8 mouse cellular contexts compared by ENCODE assay signal in genomic region chr5:91074450-91074950, GRCm38 (mm10). TPM values are rescaled to one million over a fixed set of nuclear protein-coding genes. Genes with fewer than 3 reads are reported as not detected.
DNase-seq lines count a peak whose midpoint lies in the region; ATAC-seq lines count a peak whose summit lies in the region.

Gene Ereg, plus strand, starts transcription at chr5:91074622.

- WGBS in embryonic facial prominence, embryonic 11.5 days, result under 1% methylated on average over 25 of the region's 25 CpGs
- WGBS in hindbrain, embryonic 13.5 days, result 1% methylated on average over 25 of the region's 25 CpGs

- H3K9me3 ChIP-seq in embryonic facial prominence, embryonic 11.5 days (replicated peaks; ENCODE audit: control insufficient read depth, low read length), result no peaks in the 10 kb centered on the region
- H3K9me3 ChIP-seq in hindbrain, embryonic 13.5 days, result no peaks in the 10 kb centered on the region

- DNase-seq in ovary, postnatal 36 days (ENCODE audit: low spot score), result peak; percentile 49
- no peak for DNase-seq in ovary, postnatal 14 days (ENCODE audit: low spot score)
- DNase-seq in embryonic facial prominence, embryonic 11.5 days (ENCODE audit: low spot score), result peak; percentile 68
- peak; percentile 16 to 23 for DNase-seq in lung, postnatal 4 days
- DNase-seq in MN1 (ENCODE audit: low spot score), result no peak
- no peak for DNase-seq in frontal cortex, postnatal 14 days (ENCODE audit: low spot score in 2 of 2)

- no peaks in the 10 kb centered on the region for H3K4me1 ChIP-seq in embryonic facial prominence, embryonic 11.5 days (ENCODE audit: control insufficient read depth, insufficient read depth, low read length)
- H3K4me1 ChIP-seq in hindbrain, embryonic 13.5 days (replicated peaks), result peaks cover 8% of the 10 kb centered on the region

- peaks cover 3% of the 10 kb centered on the region for H3K27me3 ChIP-seq in embryonic facial prominence, embryonic 11.5 days (ENCODE audit: control insufficient read depth, insufficient read depth, low read length)
- peaks cover 23% of the 10 kb centered on the region for H3K27me3 ChIP-seq in hindbrain, embryonic 13.5 days

- ATAC-seq in embryonic facial prominence, embryonic 11.5 days (replicated peaks; ENCODE audit: insufficient number of reproducible peaks, low FRiP score, low TSS enrichment, low read depth), result peak; percentile 75; the same call in 1 of the 2 replicates
- peak; percentile 63 for ATAC-seq in hindbrain, embryonic 13.5 days (ENCODE audit: low FRiP score)
- no peak for ATAC-seq in megakaryocyte-erythroid progenitor cell, adult 5-6 weeks (replicated peaks; ENCODE audit: low FRiP score, low TSS enrichment, poor library complexity, severe bottlenecking)

- H3K36me3 ChIP-seq in embryonic facial prominence, embryonic 11.5 days (replicated peaks; ENCODE audit: control insufficient read depth, insufficient read depth, low read depth, low read length), result no peaks in the 10 kb centered on the region
- no peaks in the 10 kb centered on the region for H3K36me3 ChIP-seq in hindbrain, embryonic 13.5 days

- H3K4me2 ChIP-seq in embryonic facial prominence, embryonic 11.5 days (ENCODE audit: low read depth, low read length), result peak within 1 kb of the TSS; percentile 51
- H3K4me2 ChIP-seq in hindbrain, embryonic 13.5 days, result peak within 1 kb of the TSS; percentile 60

- H3K27ac ChIP-seq in embryonic facial prominence, embryonic 11.5 days (replicated peaks; ENCODE audit: low read depth, low read length), result no peak within 1 kb of the TSS
- no peak within 1 kb of the TSS for H3K27ac ChIP-seq in hindbrain, embryonic 13.5 days

- H3K4me3 ChIP-seq in embryonic facial prominence, embryonic 11.5 days (ENCODE audit: low read depth, low read length), result peak within 1 kb of the TSS; percentile 24
- peak within 1 kb of the TSS; percentile 35 for H3K4me3 ChIP-seq in hindbrain, embryonic 13.5 days

- peak within 1 kb of the TSS; percentile 19; the same call in 1 of the 2 replicates for H3K9ac ChIP-seq in embryonic facial prominence, embryonic 11.5 days (replicated peaks; ENCODE audit: low read length)
- peak within 1 kb of the TSS; percentile 58; the same call in 1 of the 2 replicates for H3K9ac ChIP-seq in hindbrain, embryonic 13.5 days

RNA-seq across cellular contexts. Expression of gene Ereg, which starts in this region (rescaled TPM):
- polyA plus RNA-seq in embryonic facial prominence, embryonic 11.5 days (2014; fragmentation: Nextera tagmentation; extraction: Ambion mirVana), result 0.08 TPM in 1 of 2 replicates, not detected in the other
- not detected in 2 replicates for polyA plus RNA-seq in hindbrain, embryonic 13.5 days (2015; fragmentation: Nextera tagmentation; extraction: Ambion mirVana)
- not detected in 2 replicates for total RNA-seq in megakaryocyte-erythroid progenitor cell, adult 5-6 weeks (2014; fragmentation: Nextera tagmentation)
- total RNA-seq in megakaryocyte-erythroid progenitor cell, adult 5-6 weeks (2017), result not detected in 2 replicates

Comparison
In these comparisons a context has a peak if more than half of its experiments do, and no peak if none do; other contexts are left out.
1. DNase-seq: peak in ovary, postnatal 36 days (single experiment) and lung, postnatal 4 days (2 of 2); none in ovary, postnatal 14 days (single experiment), MN1 (single experiment) and frontal cortex, postnatal 14 days (0 of 2).
2. Peak in DNase-seq, ATAC-seq, H3K4me3 ChIP-seq, H3K9ac ChIP-seq and H3K4me2 ChIP-seq in embryonic facial prominence, embryonic 11.5 days; RNA of the gene not detected or under 1 TPM.
3. Peak in ATAC-seq, H3K4me3 ChIP-seq, H3K9ac ChIP-seq and H3K4me2 ChIP-seq in hindbrain, embryonic 13.5 days; RNA of the gene not detected or under 1 TPM.